ENCODE assay signal across 23 mouse cellular contexts in the genomic region with DNA sequence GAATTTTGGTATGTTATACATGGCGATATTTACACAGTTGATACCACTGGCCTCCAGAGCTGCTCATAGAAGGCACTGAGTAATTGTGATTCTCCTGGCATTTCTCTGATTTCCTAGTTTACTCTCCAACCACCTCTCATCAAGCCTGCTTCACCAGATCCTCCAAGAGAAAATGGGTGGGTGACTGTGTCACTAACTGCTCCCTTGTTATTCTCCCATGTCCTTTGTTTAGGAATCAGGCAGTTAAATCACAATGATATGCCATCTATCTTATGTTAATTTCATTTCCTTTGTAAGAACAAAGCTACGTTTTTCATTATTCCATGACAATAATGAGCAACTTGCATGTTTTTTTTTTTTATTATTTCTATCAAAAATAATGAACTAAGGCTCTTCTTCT.
A peak's percentile ranks its signal among the peaks of the same experiment; 100 is the strongest.
DNase-seq lines count a peak whose midpoint lies in the region.
"Had no signal": no experiment of that assay in that cellular context is flagged by ENCODE, and none has a peak within 500 bp of the region (broad histone marks: within the 10 kb centered on the region; RNA-seq: fewer than 3 reads in every experiment).

No protein-coding gene starts in this region.

- WGBS in macrophage (ENCODE audit: missing documents) = 100% methylated on average over 2 of the region's 2 CpGs

- no peaks in the 10 kb centered on the region for H3K79me2 ChIP-seq in macrophage (ENCODE audit: inconsistent target)

- no peaks in the 10 kb centered on the region for H3K36me3 ChIP-seq in macrophage (ENCODE audit: inconsistent target)
- H3K36me3 ChIP-seq: embryonic facial prominence, embryonic 12.5 days; forebrain, embryonic 15.5 days; G1E had no signal

- peak overlapping the region; percentile 61 for H3K27ac ChIP-seq in macrophage
- H3K27ac ChIP-seq: embryonic facial prominence, embryonic 12.5 days; forebrain, embryonic 13.5 days; forebrain, embryonic 15.5 days had no signal

- H3K4me3 ChIP-seq in macrophage (ENCODE audit: inconsistent target) = no peak overlapping the region
- H3K4me3 ChIP-seq: embryonic facial prominence, embryonic 12.5 days; forebrain, embryonic 13.5 days; forebrain, embryonic 15.5 days had no signal

- DNase-seq in ES-CJ7 (ENCODE audit: low read depth, low spot score) (peak; percentile 52), R1 (ENCODE audit: low read depth, low spot score) (peak; percentile 18), ZHBTc4 (ENCODE audit: low read depth, low spot score) (peak; percentile 58)
- DNase-seq in frontal cortex, postnatal 36 days (ENCODE audit: low spot score in 2 of 2) = no peak
- no peak for DNase-seq in heart, adult 18-20 months
- DNase-seq in T-cell, adult 2 months (ENCODE audit: low spot score) = no peak
- DNase-seq: adrenal gland, adult 8-10 months; adrenal gland, postnatal 14 days; adrenal gland, postnatal 36 days; B cell, adult 2 months; cerebellum, adult 11 months; cerebellum, adult 18-20 months; cerebellum, adult 8-10 months; cerebellum, adult 9-11 months; cerebellum, postnatal 14 days; cerebellum, postnatal 36 days; embryo, embryonic 11 days; forebrain, postnatal 0 days had no signal

Comparison
In these comparisons a context has a peak if more than half of its experiments do, and no peak if none do; other contexts are left out.
1. DNase-seq: peak in ES-CJ7 (single experiment), R1 (single experiment) and ZHBTc4 (single experiment); none in frontal cortex, postnatal 36 days (0 of 2), heart, adult 18-20 months (0 of 2) and T-cell, adult 2 months (single experiment).